Mouse (Mus musculus) liver, postnatal 0 days (tissue): ENCODE measurements around the gene Rxfp3. TPM values are rescaled to one million over a fixed set of nuclear protein-coding genes. Genes with fewer than 3 reads are reported as not detected.

Experiments used
- ATAC-seq: fragments of 200-750 bp; cut with Nextera tagmentation; 2 replicates; pipeline ENCODE4 v1.8.0; 2017; ENCODE audit warnings: mild to moderate bottlenecking, moderate library complexity
- DNase-seq: peaks from one replicate; pipeline ENCODE4 v3.0.0-alpha.2; 2016
- H3K27ac ChIP-seq: fragments of 300-500 bp; sonication (generic); 2 replicates; pipeline ENCODE4 v1.5.1; 2014; ENCODE audit warnings: antibody characterized with exemption, moderate library complexity, mild to moderate bottlenecking, low read depth
- H3K27me3 ChIP-seq: fragments of 300-500 bp; sonication (generic); 2 replicates; pipeline ENCODE4 v1.6.1; 2014; ENCODE audit warnings: low read length, control low read depth, mixed read lengths; ENCODE audit not compliant: insufficient read depth
- H3K36me3 ChIP-seq: fragments of 300-500 bp; sonication (generic); replicated peaks from 2 replicates; pipeline ENCODE4 v1.6.1; 2014; ENCODE audit warnings: mild to moderate bottlenecking, control low read depth, low read length, moderate library complexity, mixed read lengths; ENCODE audit not compliant: insufficient read depth
- H3K4me1 ChIP-seq: fragments of 300-500 bp; sonication (generic); 2 replicates; pipeline ENCODE4 v1.6.1; 2014; ENCODE audit warnings: antibody characterized with exemption, mild to moderate bottlenecking, control low read depth; ENCODE audit not compliant: insufficient read depth
- H3K4me2 ChIP-seq: fragments of 300-500 bp; sonication (generic); 2 replicates; pipeline ENCODE4 v1.6.1; 2014; ENCODE audit warnings: low read depth, mild to moderate bottlenecking, low read length, moderate library complexity, mixed read lengths
- H3K4me3 ChIP-seq: fragments of 300-500 bp; sonication (generic); 2 replicates; pipeline ENCODE4 v1.5.1; 2014; ENCODE audit warnings: low read depth, low read length
- H3K9ac ChIP-seq: fragments of 300-500 bp; sonication (generic); replicated peaks from 2 replicates; pipeline ENCODE4 v1.6.1; 2014; ENCODE audit warnings: mild to moderate bottlenecking, moderate library complexity
- H3K9me3 ChIP-seq: fragments of 300-500 bp; sonication (generic); 2 replicates; pipeline ENCODE4 v1.6.1; 2016; ENCODE audit warnings: mild to moderate bottlenecking, control low read depth, low read length, mixed read lengths
- CTCF ChIP-seq: sonication (generic); IDR thresholded peaks from 2 replicates; pipeline ENCODE4 v1.5.1; 2016; ENCODE audit warnings: antibody characterized with exemption, low read depth
- EP300 ChIP-seq: IDR thresholded peaks from 2 replicates; pipeline ENCODE4 v1.6.1; 2016; ENCODE audit warnings: antibody characterized with exemption, low read depth, mild to moderate bottlenecking
- WGBS: fragments of 180-500 bp; shearing (Covaris S2); extraction: QIAGEN DNeasy Blood & Tissue Kit; methylation state at CpG from one replicate; pipeline ENCODE4 v1.1.7; 2014; ENCODE audit not compliant: insufficient replicate concordance; 5-methylcytosine and 5-hydroxymethylcytosine counted together
- polyA plus RNA-seq: library from polyadenylated mRNA; unstranded; fragments of >200 nt; fragmentation: Nextera tagmentation; extraction: Ambion mirVana; gene quantifications from 2 replicates; pipeline ENCODE4 v1.2.1, GENCODE M21; 2015

Gene Rxfp3
- polyA plus RNA-seq, 1 experiment from 2014 or later = not detected

- DNase-seq = no peak
- TF ChIP-seq CTCF = no peak
- no peak for TF ChIP-seq EP300
- H3K4me2 ChIP-seq = no peak overlapping the region
- no peaks in the 10 kb centered on the region for H3K4me1 ChIP-seq
- H3K27me3 ChIP-seq = no peaks in the 10 kb centered on the region
- no peak for ATAC-seq
- 57% methylated on average over 7 of the region's 7 CpGs for WGBS
- H3K9me3 ChIP-seq = no peaks in the 10 kb centered on the region
- no peak overlapping the region for H3K9ac ChIP-seq
- H3K4me3 ChIP-seq = no peak overlapping the region
- H3K27ac ChIP-seq = no peak overlapping the region
- no peaks in the 10 kb centered on the region for H3K36me3 ChIP-seq
Measured at GRCm38 (mm10) chr15:11054440-11055080, 16.8 kb upstream of the Rxfp3 start.

GRCm38 (mm10) chr15:11053678-11054439 lies 16.1 kb upstream of the Rxfp3 start:
- WGBS = 59% methylated on average over 10 of the region's 10 CpGs
- no peaks in the 10 kb centered on the region for H3K4me1 ChIP-seq
- no peak overlapping the region for H3K4me3 ChIP-seq
- DNase-seq (no peak), ATAC-seq (no peak)
- no peaks in the 10 kb centered on the region for H3K9me3 ChIP-seq
- no peak overlapping the region for H3K4me2 ChIP-seq
- H3K27ac ChIP-seq = no peak overlapping the region
- H3K9ac ChIP-seq = no peak overlapping the region
- H3K27me3 ChIP-seq = no peaks in the 10 kb centered on the region
- no peaks in the 10 kb centered on the region for H3K36me3 ChIP-seq
- TF ChIP-seq EP300 = no peak
- no peak for TF ChIP-seq CTCF

- peaks cover 6% of the 10 kb centered on the region for H3K27me3 ChIP-seq
- no peak overlapping the region for H3K4me2 ChIP-seq
- no peak overlapping the region for H3K4me3 ChIP-seq
- DNase-seq = no peak
- H3K36me3 ChIP-seq = no peaks in the 10 kb centered on the region
- WGBS = 52% methylated on average over 5 of the region's 5 CpGs
- H3K9me3 ChIP-seq = no peaks in the 10 kb centered on the region
- H3K9ac ChIP-seq = no peak overlapping the region
- ATAC-seq = no peak
- TF ChIP-seq EP300 = no peak
- TF ChIP-seq CTCF = no peak
- H3K4me1 ChIP-seq = no peaks in the 10 kb centered on the region
- H3K27ac ChIP-seq = no peak overlapping the region
Measured at GRCm38 (mm10) chr15:11042828-11043227, 5.0 kb upstream of the Rxfp3 start.

- peaks cover 22% of the 10 kb centered on the region for H3K27me3 ChIP-seq
- DNase-seq (no peak), ATAC-seq (no peak)
- no peak overlapping the region for H3K9ac ChIP-seq
- H3K36me3 ChIP-seq = no peaks in the 10 kb centered on the region
- H3K4me1 ChIP-seq = no peaks in the 10 kb centered on the region
- 67% methylated on average over 2 of the region's 2 CpGs for WGBS
- TF ChIP-seq EP300 (no peak), CTCF (no peak)
- no peaks in the 10 kb centered on the region for H3K9me3 ChIP-seq
- H3K4me2 ChIP-seq = no peak overlapping the region
- H3K27ac ChIP-seq = no peak overlapping the region
- no peak overlapping the region for H3K4me3 ChIP-seq
Measured at GRCm38 (mm10) chr15:11041229-11041628, 3.4 kb upstream of the Rxfp3 start.

- no peak for TF ChIP-seq CTCF
- no peak for TF ChIP-seq EP300
- DNase-seq (no peak), ATAC-seq (no peak)
- Histone ChIP-seq H3K27ac (no peak overlapping the region), H3K4me3 (no peak overlapping the region), H3K9ac (no peak overlapping the region), H3K4me1 (no peaks in the 10 kb centered on the region), H3K9me3 (no peaks in the 10 kb centered on the region), H3K36me3 (no peaks in the 10 kb centered on the region), H3K27me3 (peaks cover 33% of the 10 kb centered on the region), H3K4me2 (no peak overlapping the region)
- 31% methylated on average over 5 of the region's 5 CpGs for WGBS
Measured at GRCm38 (mm10) chr15:11040067-11040466, 2.3 kb upstream of the Rxfp3 start.

GRCm38 (mm10) chr15:11038476-11038875 lies 685 bp upstream of the Rxfp3 start:
- no peak overlapping the region for H3K27ac ChIP-seq
- H3K9me3 ChIP-seq = no peaks in the 10 kb centered on the region
- TF ChIP-seq EP300 = no peak
- TF ChIP-seq CTCF = peak; percentile 74
- WGBS = 2% methylated on average over 12 of the region's 12 CpGs
- H3K27me3 ChIP-seq = peaks cover 36% of the 10 kb centered on the region
- peak; percentile 28 for DNase-seq
- H3K9ac ChIP-seq = no peak overlapping the region
- no peak overlapping the region for H3K4me3 ChIP-seq
- H3K36me3 ChIP-seq = no peaks in the 10 kb centered on the region
- no peak overlapping the region for H3K4me2 ChIP-seq
- ATAC-seq = no peak
- H3K4me1 ChIP-seq = no peaks in the 10 kb centered on the region
